8 mouse cellular contexts compared by ENCODE assay signal in the genomic region with DNA sequence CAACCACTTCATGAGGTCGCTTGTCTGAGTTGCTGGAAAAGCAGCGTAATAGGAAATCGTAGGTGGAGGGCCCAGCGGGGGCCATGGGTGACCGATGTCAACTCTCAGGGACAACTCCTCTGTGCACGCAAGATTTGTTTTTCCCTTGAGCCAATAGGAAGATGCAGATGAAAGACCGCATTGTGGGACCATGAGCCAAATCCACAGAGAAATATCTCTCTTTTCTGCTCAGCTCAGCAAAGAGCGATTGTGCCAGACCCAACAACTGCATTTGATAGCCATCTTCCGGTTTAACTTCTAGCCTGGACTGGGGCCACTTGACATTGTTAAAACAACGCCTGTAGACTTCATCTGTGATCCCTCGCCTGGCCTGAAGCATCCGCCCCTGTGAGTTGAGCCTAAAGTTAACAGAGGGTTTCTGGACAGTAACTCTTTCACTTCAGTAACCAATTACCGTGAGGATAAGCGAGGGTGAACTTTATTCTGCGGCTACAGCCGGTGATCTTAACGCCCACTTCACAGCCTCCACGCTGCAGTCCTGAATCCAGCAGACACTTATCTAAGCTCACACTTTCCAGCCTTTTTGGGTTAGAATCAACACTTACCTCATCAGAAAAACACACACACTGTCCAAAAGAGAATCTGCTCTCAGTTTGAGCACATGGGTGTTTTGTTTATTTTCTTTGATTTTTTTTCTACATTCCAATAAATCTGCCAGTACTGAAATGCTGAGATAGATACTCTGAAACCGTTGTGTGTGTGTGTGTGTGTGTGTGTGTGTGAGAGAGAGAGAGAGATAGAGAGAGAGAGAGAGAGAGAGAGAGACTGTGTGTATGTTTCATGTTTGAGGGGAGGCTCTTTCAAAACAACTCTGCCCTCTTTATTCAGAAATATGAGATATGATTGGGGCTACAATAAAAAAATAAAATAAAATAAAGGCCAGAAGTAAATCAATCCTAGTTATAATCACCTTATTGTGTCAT.
DNase-seq lines count a peak whose midpoint lies in the region; TF ChIP-seq lines count a peak whose summit lies in the region.

No protein-coding gene starts in this region.

- peaks cover 21% of the 10 kb centered on the region for H3K4me1 ChIP-seq in embryonic fibroblast, embryonic 13.5 days (ENCODE audit: control insufficient read depth, insufficient read depth, low read length)
- H3K4me1 ChIP-seq in megakaryocyte, embryonic 14.5 days, result peaks cover 94% of the 10 kb centered on the region

- peak overlapping the region; percentile 82 for H3K27ac ChIP-seq in embryonic fibroblast, embryonic 13.5 days (ENCODE audit: insufficient read depth, low read length)

- DNase-seq in adrenal gland, postnatal 14 days, result peak; percentile 46
- DNase-seq in adrenal gland, postnatal 25 days, result no peak
- DNase-seq in 3T3-L1 (ENCODE audit: low read depth, low spot score), result peak; percentile 57
- peak; percentile 61 to 68 for DNase-seq in heart, postnatal 14 days
- peak; percentile 74 to 79 for DNase-seq in kidney, postnatal 25 days
- no peak for DNase-seq in c-Kit-positive CD71-positive TER-119-positive erythroid progenitor cells, embryonic 14.5 days (ENCODE audit: low spot score)

- H3K4me3 ChIP-seq in embryonic fibroblast, embryonic 13.5 days (ENCODE audit: insufficient read depth, low read length), result no peak overlapping the region
- H3K4me3 ChIP-seq in megakaryocyte, embryonic 14.5 days (replicated peaks), result peak overlapping the region; percentile 87

- intact Hi-C loops in heart, postnatal 14 days (cut with DNase I), result no loop called here

- H3K9me3 ChIP-seq in megakaryocyte, embryonic 14.5 days, result no peaks in the 10 kb centered on the region

- H3K27me3 ChIP-seq in megakaryocyte, embryonic 14.5 days (replicated peaks), result no peaks in the 10 kb centered on the region

- no peak for TF ChIP-seq CTCF in embryonic fibroblast, embryonic 13.5 days (IDR thresholded peaks at IDR 0.05; ENCODE audit: borderline replicate concordance, insufficient read depth, low read length)

- no peaks in the 10 kb centered on the region for H3K36me3 ChIP-seq in megakaryocyte, embryonic 14.5 days (replicated peaks; ENCODE audit: low read length)

- peak; percentile 26; the same call in 1 of the 2 replicates for TF ChIP-seq POLR2A in embryonic fibroblast, embryonic 13.5 days (IDR thresholded peaks at IDR 0.05; ENCODE audit: low read depth, low read length)

Comparison
In these comparisons a context has a peak if more than half of its experiments do, and no peak if none do; other contexts are left out.
1. DNase-seq: peak in adrenal gland, postnatal 14 days (single experiment), 3T3-L1 (single experiment), heart, postnatal 14 days (2 of 2) and kidney, postnatal 25 days (2 of 2); none in adrenal gland, postnatal 25 days (single experiment) and c-Kit-positive CD71-positive TER-119-positive erythroid progenitor cells, embryonic 14.5 days (single experiment).